Mouse (Mus musculus): Measurements from ENCODE around the gene Shd.

DNA sequence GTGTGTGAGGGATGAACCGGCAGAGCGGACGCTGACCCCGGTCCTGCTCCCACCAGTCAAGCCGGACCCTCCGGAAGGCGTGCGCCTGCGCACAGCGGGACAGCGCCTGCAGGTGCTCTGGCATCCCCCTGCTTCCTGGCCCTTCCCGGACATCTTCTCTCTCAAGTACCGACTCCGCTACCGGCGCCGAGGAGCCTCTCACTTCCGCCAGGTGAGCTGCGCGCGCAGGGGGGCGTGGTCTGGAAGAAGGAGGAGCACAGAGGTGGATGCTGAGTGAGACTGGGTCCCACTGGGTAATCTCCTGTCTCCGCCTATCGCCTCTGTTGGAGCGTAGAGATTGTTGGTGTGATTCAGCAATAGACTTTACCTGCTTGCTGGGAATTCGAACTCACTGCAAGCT is 14.1 kb upstream of the Shd start:
- no peak for TF ChIP-seq POLR2A (IDR thresholded peaks at IDR 0.05; ENCODE audit: insufficient read depth, low read length)
- no peak for TF ChIP-seq EP300 (IDR thresholded peaks at IDR 0.05; ENCODE audit: insufficient read depth, low read depth, low read length)

All from ES-Bruce4 (cell line).